Mouse (Mus musculus): ENCODE results near the gene Capn9.

DNA sequence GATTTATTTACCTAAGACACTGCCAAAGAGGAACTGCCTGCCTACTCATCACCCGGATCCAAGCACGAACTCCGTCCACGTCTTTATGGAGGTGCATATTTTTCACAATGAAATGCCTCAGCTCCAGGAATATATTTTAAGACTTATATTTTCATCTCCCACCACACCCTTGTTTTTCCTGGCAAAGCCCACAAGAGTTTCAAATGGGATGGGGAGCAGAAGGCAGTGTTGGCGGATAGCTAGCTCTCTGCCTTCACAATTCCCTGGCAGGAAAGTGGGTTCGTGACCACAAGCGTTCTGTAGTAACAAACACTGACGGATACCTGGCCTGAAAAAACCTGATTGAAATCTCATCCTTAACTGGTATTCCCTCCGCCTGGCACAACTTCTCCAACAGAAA is 85.9 kb downstream of the Capn9 start:
- TF ChIP-seq TAL1 (IDR thresholded peaks at IDR 0.05; ENCODE audit: low read length) (no peak), GATA1 (IDR thresholded peaks at IDR 0.05; ENCODE audit: low read length) (no peak)

Measured in erythroblast, embryonic 14.5 days (primary cell).